Mouse (Mus musculus): ENCODE data around the gene Slc6a17.

- TF ChIP-seq POLR2A (IDR thresholded peaks at IDR 0.05; ENCODE audit: extremely low read depth, insufficient read depth, low read length) (no peak), CTCF (IDR thresholded peaks at IDR 0.05; ENCODE audit: extremely low read depth, insufficient read depth, low read length) (no peak)
Observed at GRCm38 (mm10) chr3:107542584-107542983, 24.8 kb upstream of the Slc6a17 start.

Measured in cortical plate, adult 2 months (tissue).